Mouse (Mus musculus) heart, adult 9 months (tissue): ENCODE results near the gene Gng4.
A peak's percentile ranks its signal among the peaks of the same experiment; 100 is the strongest.
"Not testable (repeated sequence)": the region's sequence is repeated elsewhere in the genome, so short reads cannot be mapped to it uniquely, and the experiment has no call there.

Source experiments
- DNase-seq, 2 experiments: peaks; one replicate each; pipeline ENCODE4 v3.0.0; 2022; ENCODE audit warnings: low spot score in 2 of 2

The Gng4 gene

DNA sequence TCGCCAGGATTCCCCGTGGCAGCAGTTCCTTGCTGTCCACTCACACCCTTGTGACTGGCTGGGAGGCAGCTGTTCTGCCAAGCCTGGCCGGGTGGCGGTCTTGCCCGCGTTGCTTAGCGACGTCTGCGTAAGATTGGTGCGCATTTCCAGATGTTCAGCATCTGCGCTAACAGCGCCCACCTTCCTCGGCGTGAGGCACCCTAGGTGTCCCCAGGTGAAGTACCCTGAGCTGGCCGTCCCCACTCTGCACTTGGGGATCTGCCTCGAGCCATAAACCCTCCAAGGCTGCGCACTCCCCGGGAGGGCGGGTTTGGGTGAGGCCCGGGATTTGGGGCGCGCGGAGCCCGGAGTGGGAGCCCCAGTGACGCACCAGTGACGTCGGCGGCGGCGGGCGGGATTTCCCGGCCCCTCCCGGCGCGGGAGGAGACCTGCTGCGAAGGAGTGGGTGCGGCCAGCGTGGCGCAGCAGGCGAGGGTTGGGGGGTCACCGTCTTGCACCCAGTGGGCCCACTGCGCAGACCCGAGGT, at the start of gene Gng4:
TSS of gene Gng4 (plus strand) at position 166 of the 526 bp plus-strand sequence.
- DNase-seq = peak in 1 of 2 experiments; percentile 5

DNA sequence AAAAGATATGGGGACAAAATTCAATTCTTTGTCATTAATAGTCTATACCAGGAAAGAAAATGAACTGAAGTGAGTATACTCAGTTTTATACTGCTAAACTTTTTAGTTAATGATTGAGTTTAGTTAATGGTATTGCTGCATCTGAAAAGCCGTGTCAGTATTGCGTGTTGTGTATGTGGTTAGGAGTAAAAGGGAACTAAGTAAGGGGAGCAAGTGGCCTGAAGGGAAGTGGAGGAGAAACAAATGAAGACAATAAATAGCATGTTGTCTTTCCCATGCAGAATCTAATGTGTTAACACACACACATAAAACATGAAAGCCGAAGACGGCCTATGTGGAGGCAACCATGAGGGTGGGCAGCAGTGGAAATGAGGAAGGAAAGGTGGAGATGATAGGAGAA, 44.6 kb upstream of the Gng4 start:
- no peak for DNase-seq

GRCm38 (mm10) chr13:13745911-13746310, 37.9 kb upstream of the Gng4 start:
- no peak for DNase-seq

GRCm38 (mm10) chr13:13775778-13776494, 7.9 kb upstream of the Gng4 start:
- DNase-seq = peak in 1 of 2 experiments; percentile 3

DNA sequence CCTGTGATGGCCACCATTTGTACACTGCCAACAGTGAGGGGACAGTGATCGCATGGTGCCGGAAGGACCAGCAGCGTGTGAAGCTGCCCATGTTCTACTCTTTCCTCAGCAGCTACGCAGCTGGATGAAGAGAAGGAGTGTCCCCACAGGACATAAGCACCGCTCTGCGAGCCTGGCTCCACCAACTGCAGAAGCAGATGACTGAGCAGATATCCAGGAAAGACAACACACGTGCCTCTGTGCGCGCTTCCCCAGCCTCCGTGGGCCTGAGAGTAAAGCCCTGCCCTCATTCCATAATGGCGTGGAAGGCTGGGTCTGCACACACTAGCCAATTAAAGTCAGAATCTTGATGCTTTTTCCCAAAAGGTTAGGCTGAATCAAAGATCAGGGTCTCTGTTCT, 6.8 kb upstream of the Gng4 start:
- DNase-seq = no peak

DNA sequence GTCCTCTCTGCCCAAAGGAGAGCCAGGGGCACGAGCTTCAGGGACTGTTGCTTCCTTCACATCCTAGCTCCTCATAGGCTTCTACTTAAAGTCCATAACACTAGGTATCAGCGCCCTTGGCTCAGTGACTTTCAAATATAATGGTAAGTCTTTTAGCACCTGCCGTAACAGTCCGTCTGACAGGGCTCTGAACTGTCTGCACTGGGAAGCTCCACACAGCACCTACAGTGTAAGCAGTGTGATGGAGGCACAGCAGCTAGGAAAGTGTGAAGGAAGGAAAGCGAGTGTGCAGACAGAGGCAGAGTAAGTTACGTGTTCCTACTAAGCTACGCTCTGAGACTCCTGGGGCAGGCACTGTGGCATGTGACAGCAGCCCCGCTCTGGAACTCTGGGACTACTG, 6.2 kb upstream of the Gng4 start:
- no peak for DNase-seq

- no peak for DNase-seq
Observed at GRCm38 (mm10) chr13:13778837-13779458, 4.9 kb upstream of the Gng4 start.

- DNase-seq = no peak
Observed at GRCm38 (mm10) chr13:13780271-13780670, 3.6 kb upstream of the Gng4 start.

DNA sequence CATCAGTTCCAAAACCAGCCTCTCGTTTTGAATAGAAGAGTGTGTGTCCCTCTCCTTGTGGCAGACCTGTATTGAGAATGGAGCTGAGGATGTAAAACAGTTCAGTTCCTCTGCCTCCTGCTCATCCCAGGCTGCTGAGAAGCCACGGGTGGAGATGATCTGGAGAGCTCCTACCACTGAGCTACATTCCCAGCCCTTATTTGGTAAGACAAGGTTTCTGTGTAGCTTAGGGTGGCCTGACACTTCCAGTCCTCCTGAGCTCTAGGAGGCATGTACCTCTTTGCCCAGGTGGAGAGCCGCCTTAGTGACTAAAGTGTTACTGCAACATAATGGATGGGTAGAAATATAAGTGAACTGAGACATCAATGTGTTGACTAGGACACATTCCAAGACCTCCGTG, 2.8 kb upstream of the Gng4 start:
- no peak for DNase-seq

- DNase-seq = no peak
Observed at GRCm38 (mm10) chr13:13783296-13783695, 563 bp upstream of the Gng4 start.

DNA sequence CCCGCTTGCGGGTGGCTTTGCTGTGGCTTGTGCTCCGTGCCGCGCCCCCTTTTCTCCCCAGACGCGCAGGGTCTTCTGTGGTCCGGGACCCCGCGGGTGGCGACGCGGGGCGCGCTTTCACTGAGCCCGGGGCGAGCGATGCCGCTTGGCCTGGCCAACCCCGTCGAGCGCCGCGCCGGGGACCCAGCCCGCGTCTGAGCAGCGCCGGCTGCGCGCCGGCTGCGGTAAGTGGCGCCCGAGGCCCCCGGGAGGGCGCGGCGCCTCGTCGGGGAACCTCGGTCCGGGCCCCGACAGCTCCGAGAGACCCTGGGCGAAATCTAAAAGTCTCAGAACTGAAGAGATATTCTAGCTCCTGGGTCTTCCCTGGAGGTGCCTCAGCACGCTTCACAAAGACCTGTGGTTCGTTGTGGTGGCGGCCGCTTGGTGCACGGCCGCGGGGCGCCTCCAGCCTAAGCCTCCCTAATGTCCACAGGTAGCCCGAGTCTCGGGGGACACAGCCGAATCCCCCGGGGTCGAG, 619 bp downstream of the Gng4 start:
- no peak for DNase-seq

DNA sequence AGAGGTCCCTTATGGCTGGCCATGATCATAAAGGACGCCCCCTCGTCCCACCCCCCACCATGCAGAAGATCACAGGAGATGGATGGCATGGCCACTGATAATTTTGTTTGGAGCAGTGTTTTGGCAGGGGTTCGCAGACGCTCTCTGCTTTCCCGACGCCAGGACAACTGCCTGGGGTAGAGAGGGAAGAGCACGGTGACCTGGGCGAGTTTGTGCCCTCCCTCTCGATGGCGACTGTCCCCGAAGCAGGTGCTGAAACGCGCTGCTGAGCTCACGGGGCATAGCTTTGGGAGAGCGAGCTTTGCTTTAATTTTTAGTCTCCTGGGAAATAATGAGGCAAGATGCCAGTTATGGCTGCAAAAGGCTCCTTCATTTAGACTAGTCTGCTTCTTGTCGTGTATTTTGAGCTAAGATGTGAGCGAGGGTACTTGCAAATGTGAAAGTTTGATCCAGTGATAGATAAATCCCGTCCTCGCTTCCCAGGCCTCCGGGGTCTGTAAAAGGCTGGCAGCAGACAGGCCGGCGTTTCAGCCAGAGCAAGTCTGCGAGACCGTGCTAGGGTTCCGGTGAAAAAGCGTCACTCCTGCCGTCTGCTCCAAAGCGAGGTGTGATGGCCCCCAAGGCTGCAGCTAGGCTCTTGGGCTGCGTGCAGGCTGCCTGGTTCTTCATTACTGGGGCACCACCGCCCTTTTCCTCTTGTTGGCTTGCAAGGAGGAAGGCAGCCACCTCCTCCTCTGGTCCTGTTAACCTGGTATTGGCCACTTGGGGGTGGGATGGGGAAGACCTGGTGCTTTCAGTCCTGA, 1.3 kb downstream of the Gng4 start:
- DNase-seq = no peak

GRCm38 (mm10) chr13:13786971-13787370, 3.1 kb downstream of the Gng4 start:
- no peak for DNase-seq

DNA sequence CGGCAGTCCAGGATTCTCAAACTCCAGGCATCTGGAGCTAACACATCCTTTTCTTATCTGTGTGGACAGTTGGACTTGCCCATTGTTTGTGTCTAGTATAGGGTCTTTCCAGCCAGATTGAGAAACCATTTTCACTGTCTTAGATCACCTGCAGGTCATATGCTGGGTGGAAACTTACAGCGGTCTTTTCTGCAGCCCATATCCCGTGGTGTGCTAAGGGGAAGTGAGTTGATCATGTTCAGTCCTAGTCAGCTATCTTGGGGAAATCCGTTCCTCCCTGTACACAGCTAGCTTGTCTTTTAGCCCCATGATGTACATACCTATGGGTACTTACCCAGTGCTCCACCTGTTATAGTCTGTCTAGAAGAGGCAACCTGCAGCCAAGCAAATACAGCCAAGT, 4.2 kb downstream of the Gng4 start:
- DNase-seq = no peak

DNA sequence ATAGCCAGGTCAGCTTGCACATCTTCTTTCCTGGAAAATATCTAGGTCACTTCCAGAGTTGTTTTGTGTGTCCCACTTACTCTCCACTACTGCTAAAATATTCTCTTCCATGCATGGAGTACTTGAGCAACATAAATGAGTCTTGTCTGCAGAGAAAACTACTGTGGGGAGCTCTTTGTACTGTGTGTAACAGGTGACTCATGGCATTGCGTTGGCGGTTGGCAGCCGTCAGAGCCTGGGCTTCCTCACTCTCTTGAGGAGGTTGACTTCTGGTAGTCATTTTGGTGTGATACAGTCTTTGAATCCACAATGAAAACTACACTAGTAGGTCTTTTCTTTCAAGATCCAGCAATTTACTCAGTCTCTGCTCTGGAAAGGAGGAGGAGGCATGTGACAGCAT, 8.1 kb downstream of the Gng4 start:
- no peak for DNase-seq

DNA sequence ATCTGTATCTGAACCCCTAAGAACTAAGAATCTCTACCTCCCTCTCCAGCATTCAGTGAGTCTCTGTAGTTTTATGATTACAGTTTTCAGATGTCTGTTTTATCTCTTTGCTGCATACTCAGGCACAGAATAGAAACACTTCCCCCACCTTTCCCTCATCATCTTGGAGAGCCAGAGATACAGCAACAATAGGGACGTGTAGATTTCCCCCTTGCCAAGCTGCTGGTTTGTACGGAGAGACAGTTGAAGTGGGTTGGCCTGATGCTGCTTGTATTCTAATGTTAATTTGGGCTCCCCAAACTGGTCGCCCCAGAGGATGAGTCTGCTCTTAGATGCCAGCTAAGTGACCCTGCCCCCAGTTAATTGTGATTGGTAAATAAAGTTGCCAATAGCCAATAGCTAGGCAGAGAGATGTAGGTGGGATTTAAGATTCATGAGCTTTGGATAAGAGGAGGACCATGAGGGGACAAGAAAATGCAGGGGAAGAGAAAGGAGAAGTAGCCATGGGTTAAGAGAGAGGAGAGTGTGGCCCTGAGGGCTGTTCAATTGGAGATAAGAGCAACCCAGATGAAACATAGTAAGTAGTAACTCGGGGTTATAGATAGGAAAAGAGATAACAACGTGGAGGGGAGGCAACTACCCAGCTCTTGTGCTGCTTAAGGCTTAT, 11.4 kb downstream of the Gng4 start:
- DNase-seq = no peak

GRCm38 (mm10) chr13:13796082-13796481, 12.2 kb downstream of the Gng4 start:
- no peak for DNase-seq

GRCm38 (mm10) chr13:13797816-13798215, 14.0 kb downstream of the Gng4 start:
- DNase-seq = not testable (repeated sequence)

GRCm38 (mm10) chr13:13798775-13799174, 14.9 kb downstream of the Gng4 start:
- no peak for DNase-seq

DNA sequence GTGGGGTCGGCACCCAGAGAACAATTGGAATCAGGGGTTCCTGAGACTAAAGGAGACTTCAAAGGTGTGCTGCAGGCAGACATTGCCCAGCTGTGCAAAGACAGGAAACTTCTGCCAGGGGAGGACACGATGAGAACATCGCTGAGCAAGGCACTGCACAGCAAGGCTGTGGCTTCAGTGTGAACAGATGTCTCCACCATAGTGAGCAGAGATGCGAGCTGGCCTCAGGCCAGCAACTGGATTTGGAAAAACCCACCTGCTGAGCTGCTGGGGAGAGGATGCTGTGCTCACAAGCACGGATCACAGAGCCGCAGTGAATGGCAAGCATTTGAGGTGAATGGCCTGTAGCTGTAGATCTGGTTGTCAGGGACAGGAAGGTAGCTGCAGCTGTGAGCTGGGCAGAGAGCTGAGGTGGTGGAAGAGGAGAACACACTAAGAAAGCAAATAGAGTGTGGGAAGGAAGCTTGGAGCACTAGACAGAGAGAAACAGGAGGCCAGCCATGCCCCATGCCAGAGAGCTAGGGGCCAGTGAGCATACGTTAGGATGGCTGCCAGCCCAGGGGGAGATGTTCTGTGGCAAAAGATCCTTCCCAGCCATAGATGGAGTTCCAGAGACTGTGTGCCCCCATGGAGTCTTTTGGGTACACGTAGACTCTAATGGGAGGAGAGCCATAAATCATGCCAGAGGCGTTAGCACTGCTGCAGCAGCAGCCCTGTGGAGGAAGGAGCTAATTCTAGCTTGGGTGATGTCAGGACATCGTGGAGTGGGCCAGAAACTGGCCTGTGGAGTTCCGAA, 24.7 kb downstream of the Gng4 start:
- DNase-seq = no peak

DNA sequence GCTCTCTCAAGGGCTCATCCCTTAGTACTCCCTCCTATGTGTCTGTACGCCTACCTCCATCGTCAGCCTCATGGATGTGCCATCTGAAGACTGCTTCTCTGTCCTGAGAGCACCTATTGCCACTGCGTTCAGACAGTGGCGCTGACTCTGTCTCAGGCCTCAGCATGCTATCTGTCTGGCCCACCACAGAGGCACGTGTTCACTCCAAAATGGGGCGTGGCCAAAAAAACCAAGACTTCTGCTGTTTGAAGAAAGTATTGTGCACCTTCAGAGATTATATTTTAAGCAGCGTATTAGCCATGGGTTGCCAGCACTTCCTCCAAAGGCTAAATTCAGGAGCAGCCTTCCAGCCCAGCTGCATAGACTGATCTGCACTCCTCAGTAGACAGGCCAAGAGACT, 27.0 kb downstream of the Gng4 start:
- no peak for DNase-seq
